Mouse (Mus musculus): ENCODE measurements around the gene Babam2.

The Babam2 gene

GRCm38 (mm10) chr5:31697644-31698296 is at the start of gene Babam2:
Gene Babam2, plus strand, starts transcription at chr5:31697684.
- in situ Hi-C loops (cut with MboI, MseI), result loop anchor here (10.0 kb wide), 2 partner anchors 123 to 437 kb away; partner anchors contain the start of gene Fosl2

DNA sequence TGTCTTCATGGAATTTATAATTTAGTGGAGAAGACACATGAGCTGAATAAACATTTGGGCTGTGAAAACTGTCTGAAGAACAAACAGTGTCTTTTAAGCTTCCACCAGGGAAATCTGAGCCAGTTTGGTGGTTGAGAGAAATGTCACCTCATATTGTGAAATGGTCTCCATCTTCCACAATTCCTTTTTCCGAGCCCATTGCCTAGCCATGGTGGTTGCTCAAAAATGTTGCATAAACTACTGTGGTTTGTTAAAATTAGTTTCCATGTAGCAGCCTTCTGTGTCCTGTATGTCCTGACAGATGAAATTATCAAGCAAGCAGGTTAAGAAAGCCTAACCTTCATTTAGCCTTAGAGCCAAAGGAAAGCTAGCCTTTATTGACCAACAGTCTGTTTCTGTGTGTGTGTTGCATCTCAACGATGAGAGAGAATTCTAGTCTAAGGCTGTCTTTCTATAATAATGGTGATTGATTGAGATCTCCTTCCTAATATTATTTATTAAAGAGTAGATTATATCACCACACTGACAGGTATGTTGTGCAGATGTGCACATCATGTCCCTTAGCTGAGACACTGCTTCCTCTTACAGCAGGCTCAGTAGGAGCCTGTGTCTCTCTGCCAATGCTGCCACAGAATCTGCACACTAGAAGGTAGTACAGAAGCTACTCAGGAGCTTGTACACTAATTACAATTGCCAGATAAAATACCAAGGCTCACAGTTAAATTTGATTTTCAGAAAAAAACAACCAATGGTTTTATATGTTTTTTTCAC is 46.8 kb upstream of the Babam2 start:
- in situ Hi-C loops (cut with MboI, MseI), result no loop called here

GRCm38 (mm10) chr5:31655688-31656190 is 41.7 kb upstream of the Babam2 start:
- in situ Hi-C loops (cut with MboI, MseI), result no loop called here

DNA sequence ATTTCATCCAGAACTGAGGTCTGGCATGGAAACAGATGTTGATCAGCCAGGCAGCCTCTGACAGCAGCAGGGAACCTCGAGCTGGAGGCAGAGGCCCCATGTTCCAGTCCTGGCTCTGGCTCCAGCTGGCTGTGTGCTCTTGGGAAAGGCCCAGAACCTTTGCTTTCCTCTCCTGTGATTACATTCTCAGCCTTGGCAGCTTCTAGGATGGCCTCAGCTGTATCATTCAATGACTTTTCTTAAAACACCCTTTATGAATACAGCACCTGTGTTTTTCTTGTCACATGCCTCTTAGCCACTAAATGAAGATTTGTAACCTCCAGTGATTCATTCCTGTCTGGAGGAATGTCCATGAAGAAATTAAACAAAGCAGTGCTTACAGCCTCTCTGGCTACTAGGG is 31.3 kb upstream of the Babam2 start:
- in situ Hi-C loops (cut with MboI, MseI), result no loop called here

DNA sequence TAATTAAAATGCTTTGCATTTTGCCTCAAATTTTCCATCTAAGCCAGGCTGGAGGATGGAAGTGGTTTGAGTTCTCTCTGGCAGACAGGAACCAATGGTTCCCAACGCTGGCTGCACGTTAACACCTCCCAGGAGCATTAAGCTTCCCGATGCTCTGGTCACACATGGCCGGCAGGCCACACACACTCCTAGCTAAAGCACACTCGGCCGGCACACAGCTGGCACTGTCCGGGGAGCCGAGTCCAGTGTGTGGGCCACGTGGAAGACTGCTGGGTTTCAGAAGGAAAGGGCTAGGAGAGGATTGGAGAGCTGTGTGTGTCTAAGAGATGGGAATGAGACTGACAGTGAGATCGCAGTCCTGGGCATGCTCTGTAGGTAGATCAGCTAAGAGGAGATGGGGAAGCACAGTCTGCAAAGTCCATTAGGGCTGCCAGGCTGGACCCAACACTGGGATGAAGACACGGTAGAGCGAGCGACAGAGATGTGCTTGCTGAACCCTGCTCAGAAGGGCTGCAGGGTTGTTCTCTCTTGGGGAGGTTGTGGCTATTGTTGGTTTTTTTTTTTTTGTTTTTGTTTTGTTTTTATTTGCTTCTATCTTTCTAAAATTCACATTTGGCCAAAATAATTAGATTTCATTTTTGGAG is 29.0 kb upstream of the Babam2 start:
- in situ Hi-C loops (cut with MboI, MseI), result no loop called here

- in situ Hi-C loops (cut with MboI, MseI), result no loop called here
Measured at GRCm38 (mm10) chr5:31669984-31670383, 27.5 kb upstream of the Babam2 start.

DNA sequence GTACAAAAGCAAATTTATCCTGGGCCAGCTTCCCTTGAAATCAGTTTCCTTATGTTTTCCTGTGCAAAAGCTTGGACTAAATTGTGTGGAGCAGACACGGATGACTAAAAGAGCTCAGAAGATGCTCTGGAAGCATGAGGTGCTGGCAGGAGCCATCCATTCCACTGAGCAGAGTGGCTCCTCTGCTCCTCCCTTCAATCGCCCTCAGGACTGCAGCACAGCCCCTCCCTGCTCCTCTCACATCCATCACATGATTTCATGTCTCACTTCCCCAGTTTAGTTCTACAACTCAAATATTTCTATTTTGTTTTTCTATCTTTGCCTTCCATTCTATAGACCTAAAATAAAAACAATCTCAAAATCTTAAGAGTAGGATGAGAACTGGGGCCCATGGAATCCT is 26.3 kb upstream of the Babam2 start:
- in situ Hi-C loops (cut with MboI, MseI), result no loop called here

GRCm38 (mm10) chr5:31673431-31673830 is 24.1 kb upstream of the Babam2 start:
- in situ Hi-C loops (cut with MboI, MseI), result no loop called here

DNA sequence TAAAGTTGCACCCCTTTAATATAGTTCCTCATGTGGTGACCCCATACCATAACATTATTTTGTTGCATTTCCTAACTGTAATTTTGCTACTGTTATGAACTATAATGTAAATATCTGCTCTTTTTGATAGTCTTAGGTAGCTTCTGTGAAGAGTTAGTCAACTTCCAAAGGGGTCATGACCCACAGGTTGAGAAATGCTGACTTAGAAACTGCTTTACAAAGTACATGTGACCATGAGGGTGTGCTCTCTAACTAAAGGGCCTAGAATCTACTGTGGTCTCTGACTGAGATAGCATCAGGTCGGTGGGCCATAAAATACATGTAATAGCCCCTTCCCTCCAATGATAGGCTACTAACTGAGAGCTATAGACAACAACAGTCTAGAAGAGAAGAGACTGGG is 19.5 kb upstream of the Babam2 start:
- in situ Hi-C loops (cut with MboI, MseI), result no loop called here

GRCm38 (mm10) chr5:31680183-31680582 is 17.3 kb upstream of the Babam2 start:
- in situ Hi-C loops (cut with MboI, MseI), result no loop called here

GRCm38 (mm10) chr5:31682305-31682704 is 15.2 kb upstream of the Babam2 start:
- in situ Hi-C loops (cut with MboI, MseI), result no loop called here

- in situ Hi-C loops (cut with MboI, MseI), result no loop called here
Measured at GRCm38 (mm10) chr5:31686040-31686439, 11.4 kb upstream of the Babam2 start.

GRCm38 (mm10) chr5:31687972-31688371 is 9.5 kb upstream of the Babam2 start:
- in situ Hi-C loops (cut with MboI, MseI), result no loop called here

- in situ Hi-C loops (cut with MboI, MseI), result loop anchor here (10.0 kb wide), 2 partner anchors 118 to 442 kb away; partner anchors contain the start of gene Fosl2
Measured at GRCm38 (mm10) chr5:31693191-31693590, 4.3 kb upstream of the Babam2 start.

DNA sequence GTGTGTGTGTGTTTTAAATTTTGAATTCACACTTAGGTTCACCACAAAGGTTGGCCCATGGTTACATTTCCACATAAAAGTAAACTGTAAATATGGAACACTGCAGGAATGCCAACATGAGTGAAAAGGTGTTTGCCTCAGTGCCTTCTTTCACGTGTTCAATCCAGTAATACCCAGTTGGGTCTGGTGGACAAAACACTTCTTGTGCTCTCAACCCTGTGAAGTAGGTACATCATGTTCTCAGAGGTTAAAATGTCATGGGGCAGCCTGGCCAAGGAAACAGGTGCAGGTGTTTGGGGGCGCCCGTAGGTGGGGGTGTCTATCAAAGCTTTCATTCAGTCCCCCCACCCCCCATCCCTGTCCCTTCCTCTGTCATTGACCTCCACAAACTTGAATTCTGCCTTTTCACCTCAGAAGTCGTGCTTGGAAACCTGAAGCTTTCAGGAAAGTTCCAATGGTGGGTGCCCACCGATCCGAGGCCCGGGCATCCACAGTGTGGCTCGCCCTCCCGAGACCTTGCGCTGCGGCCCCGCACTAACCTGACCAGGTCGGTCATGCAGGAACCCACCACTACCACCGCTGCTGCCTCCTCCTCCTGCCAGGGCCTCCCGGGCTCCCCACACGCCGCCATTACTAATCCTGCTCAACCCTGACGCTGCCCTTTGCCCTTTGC is 377 bp upstream of the Babam2 start, which contains the start of gene Rbks:
TSS of gene Rbks (minus strand) at position 657 of the 673 bp plus-strand sequence.
- in situ Hi-C loops (cut with MboI, MseI), result loop anchor here (10.0 kb wide), 2 partner anchors 122 to 438 kb away; partner anchors contain the start of gene Fosl2

- in situ Hi-C loops (cut with MboI, MseI), result loop anchor here (10.0 kb wide), 2 partner anchors 124 to 436 kb away; partner anchors contain the start of gene Fosl2
Measured at GRCm38 (mm10) chr5:31698297-31698726, 828 bp downstream of the Babam2 start.

GRCm38 (mm10) chr5:31698931-31699330 is 1.4 kb downstream of the Babam2 start:
- in situ Hi-C loops (cut with MboI, MseI), result loop anchor here (10.0 kb wide), 2 partner anchors 124 to 436 kb away; partner anchors contain the start of gene Fosl2

DNA sequence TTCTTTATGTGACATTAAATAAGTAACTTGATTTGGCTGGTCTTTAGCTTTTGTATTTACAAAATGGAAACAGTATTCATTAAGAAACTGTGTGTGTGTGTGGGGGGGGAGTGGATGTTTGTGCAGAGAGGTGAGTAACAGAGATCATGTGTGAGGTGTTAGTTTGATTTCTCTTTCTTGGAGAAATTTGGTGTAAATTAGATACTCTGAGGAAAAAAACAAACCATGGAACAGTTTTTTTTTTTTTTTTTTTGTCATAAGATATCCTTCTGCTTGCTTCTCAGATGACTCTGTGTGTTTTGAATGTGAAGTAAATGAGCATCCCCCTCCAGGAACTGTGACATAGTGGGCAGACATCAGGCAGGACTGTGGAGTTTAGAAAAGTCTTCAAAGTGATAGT is 1.9 kb downstream of the Babam2 start:
- in situ Hi-C loops (cut with MboI, MseI), result loop anchor here (10.0 kb wide), 2 partner anchors 125 to 435 kb away; partner anchors contain the start of gene Fosl2

- in situ Hi-C loops (cut with MboI, MseI), result no loop called here
Measured at GRCm38 (mm10) chr5:31704971-31705370, 7.5 kb downstream of the Babam2 start.

DNA sequence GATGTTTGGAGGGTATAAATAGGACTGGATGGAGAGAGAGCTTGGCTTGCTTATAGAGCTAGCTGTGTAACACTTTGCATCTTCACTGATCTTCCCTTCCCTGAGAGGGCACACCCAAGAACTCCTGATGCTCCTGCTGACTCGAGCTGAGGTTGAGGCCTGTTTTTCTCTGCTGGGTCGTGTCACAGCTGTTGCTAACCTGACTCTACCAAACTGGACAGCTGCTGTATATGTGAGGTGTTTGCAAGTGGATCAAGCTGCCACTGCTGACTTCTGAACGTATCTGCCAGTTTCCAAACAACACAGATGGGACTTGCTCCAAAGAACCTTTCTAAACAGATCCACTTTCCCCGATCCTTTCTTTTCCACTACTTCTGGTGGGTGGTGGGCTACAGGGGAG is 9.3 kb downstream of the Babam2 start:
- in situ Hi-C loops (cut with MboI, MseI), result no loop called here

GRCm38 (mm10) chr5:31709389-31709788 is 11.9 kb downstream of the Babam2 start:
- in situ Hi-C loops (cut with MboI, MseI), result no loop called here
